Mouse (Mus musculus) WW6 (cell line): ENCODE measurements at regions not wholly inside any gene's neighbourhood (a gene's known extent, or its start where the extent isn't known, plus 50 kb on each side); places are given as distances from the start of the nearest gene placed in this dataset.

Experiments used
- DNase-seq: peaks from one replicate; pipeline ENCODE4 v3.0.0-alpha.2; 2013; ENCODE audit warnings: low read depth, low spot score

GRCm38 (mm10) chr19:48090393-48090792, 115.4 kb upstream of the Sorcs3 start:
- DNase-seq = peak; percentile 26

- DNase-seq = no peak
Observed at GRCm38 (mm10) chr19:48097363-48097762, 108.5 kb upstream of the Sorcs3 start.

GRCm38 (mm10) chr19:48097942-48098596, 107.8 kb upstream of the Sorcs3 start:
- DNase-seq = no peak

- no peak for DNase-seq
Observed at GRCm38 (mm10) chr19:48100991-48101390, 104.8 kb upstream of the Sorcs3 start.

GRCm38 (mm10) chr19:48115155-48115554, 90.7 kb upstream of the Sorcs3 start:
- DNase-seq = no peak

GRCm38 (mm10) chr19:48115728-48116127, 90.1 kb upstream of the Sorcs3 start:
- no peak for DNase-seq

- no peak for DNase-seq
Observed at GRCm38 (mm10) chr19:48116689-48117088, 89.1 kb upstream of the Sorcs3 start.

- no peak for DNase-seq
Observed at GRCm38 (mm10) chr19:48117646-48118045, 88.2 kb upstream of the Sorcs3 start.

GRCm38 (mm10) chr19:48122281-48122680, 83.5 kb upstream of the Sorcs3 start:
- no peak for DNase-seq

- DNase-seq = no peak
Observed at GRCm38 (mm10) chr19:48123777-48124176, 82.0 kb upstream of the Sorcs3 start.

- DNase-seq = no peak
Observed at GRCm38 (mm10) chr19:48125731-48126130, 80.1 kb upstream of the Sorcs3 start.

GRCm38 (mm10) chr19:48128089-48128488, 77.7 kb upstream of the Sorcs3 start:
- DNase-seq = no peak

GRCm38 (mm10) chr19:48136231-48136630, 69.6 kb upstream of the Sorcs3 start:
- no peak for DNase-seq

GRCm38 (mm10) chr19:48144129-48144528, 61.7 kb upstream of the Sorcs3 start:
- DNase-seq = no peak
